Mouse (Mus musculus) cerebellum, adult 18-20 months (tissue): ENCODE measurements around the gene 1600002K03Rik.
"Not testable (repeated sequence)": the region's sequence is repeated elsewhere in the genome, so short reads cannot be mapped to it uniquely, and the experiment has no call there.

Experiments
- DNase-seq, 2 experiments: peaks; one replicate each; pipeline ENCODE4 v3.0.0; 2021

Gene 1600002K03Rik

DNA sequence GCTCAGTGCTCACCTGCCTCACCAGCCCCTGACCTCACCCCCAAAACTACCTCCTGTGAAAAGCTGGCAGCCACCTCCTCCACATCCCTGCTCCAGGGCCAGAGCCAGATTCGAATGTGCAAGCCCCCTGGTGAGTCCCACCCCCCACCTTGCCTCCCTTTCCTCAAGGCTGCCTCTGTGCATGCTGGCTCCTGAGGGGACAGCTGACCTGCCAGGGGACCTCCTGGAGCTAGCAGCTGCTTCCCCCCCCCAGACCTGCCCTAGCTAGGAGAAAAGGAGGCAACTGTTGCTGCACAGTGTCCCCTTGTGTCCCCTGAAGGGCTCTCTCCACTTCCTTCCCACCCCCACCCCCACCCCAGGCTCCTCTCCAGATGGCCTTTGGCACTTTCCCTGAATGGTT, 17.5 kb upstream of the 1600002K03Rik start:
- no peak for DNase-seq

DNA sequence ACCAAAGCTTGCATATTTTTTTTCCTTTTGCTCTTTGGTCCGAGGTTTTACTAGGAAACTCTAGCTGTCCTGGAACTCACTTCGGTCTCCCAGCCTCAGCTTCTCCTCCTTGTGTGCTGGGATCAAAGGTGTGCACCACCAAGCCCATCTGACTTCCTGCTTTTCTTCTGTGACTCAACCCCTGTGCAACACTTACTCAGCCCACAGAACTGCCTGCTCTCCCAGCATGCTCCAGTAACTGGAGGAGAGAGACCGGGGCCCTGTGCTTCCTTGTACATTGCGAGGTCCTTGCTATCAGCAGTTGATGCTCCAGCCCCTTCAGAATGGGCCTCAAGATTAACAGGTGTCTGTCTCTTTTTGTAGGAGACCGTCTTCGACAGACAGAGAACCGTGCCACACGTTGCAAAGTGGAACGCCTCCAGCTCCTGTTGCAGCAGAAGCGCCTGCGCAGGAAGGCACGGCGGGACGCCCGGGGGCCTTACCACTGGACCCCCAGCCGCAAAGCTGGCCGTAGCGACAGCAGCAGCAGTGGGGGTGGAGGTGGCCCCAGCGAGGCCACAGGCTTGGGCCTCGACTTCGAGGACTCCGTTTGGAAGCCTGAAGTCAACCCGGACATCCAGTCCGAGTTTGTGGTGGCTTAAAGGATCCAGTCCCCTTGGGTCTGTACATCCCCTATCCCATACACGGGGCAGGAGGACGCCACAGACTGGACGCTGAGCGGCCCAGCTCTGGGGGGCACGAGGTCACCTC, 16.6 kb upstream of the 1600002K03Rik start:
- no peak for DNase-seq

DNA sequence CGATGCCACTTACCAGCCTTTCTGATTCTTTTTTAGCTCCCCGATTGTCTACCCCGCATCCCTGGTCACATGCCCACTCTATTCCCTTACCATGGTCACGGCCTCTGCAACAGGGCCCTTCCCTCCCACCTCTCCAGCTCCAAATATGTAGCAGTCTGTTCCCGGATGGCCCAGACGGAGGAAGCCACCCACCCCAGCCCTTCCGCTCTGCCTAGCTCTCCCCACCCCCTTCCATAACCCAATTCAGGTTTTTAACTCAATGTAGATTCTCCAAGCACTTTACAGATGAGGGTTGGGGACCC, 16.0 kb upstream of the 1600002K03Rik start:
- no peak for DNase-seq

DNA sequence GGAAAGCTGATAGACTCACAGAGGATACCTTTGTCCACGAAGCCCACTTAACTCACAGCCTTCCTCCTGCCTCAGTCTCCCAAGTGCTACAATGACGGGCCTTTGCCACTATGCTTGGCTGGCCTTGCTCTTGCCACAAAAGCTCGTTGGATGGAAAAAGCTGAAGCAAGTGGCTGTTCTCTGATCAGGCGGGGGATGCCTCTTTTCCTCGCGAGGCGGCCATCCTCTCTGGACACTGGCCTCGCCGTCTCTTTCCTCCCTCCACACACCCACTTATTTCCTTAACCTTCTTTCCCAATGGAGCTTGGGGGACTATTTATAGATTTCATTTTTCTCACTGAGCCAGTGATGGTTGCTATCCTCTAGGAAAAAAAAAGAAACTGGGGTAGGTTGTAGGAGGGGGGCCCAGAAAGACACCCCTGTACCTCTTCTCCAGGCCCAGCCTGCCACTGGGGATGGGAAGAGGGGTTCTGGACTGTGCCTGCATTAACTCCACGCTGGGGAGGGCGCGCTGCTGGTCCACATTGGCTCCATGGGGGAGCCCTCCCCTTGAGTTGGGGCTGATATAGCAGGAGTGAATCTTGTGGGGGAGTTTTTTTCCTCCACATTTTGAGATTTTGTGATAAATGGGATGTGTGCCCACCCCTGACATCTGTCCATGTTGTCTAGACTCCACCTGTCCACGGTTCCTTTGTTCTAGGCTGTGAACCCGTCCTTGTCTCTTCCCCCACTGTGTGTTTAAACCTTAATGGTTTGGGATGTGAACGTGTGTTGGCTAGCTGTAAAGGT, 15.4 kb upstream of the 1600002K03Rik start:
- no peak for DNase-seq

DNA sequence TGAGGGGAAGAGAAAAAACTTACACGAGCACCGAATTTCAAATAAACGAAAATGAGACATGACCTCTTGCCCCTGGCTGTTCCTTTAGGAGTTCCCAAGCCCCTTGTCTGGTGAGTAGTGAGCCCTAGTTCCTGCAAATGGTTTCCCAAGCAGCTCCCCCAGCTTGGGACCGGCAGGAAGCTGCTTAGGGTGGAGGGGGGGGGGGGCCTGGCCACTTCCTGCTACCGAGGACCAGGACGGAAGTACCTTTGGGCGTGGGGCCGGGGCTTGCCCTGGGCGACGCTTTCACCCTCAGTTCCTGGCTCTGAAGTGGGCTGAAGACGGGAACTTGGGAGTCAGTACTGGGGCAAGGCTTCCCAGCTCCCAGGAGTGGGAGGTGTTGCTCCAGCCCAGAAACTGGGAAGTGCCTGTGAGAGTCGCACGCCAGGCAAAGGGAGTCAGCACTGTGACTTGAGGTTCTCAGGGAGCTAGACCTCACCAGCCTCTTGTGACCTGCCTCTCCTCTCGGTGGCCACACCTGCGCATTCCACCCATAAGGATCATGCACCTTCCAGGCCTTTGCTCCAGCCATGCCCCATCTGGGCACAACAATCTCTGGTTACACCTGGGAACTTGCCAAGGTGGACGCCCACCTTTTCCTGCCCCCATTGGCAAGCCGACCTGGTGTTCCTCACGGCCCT, 14.3 kb upstream of the 1600002K03Rik start:
- peak; percentile 29 to 46 for DNase-seq

DNA sequence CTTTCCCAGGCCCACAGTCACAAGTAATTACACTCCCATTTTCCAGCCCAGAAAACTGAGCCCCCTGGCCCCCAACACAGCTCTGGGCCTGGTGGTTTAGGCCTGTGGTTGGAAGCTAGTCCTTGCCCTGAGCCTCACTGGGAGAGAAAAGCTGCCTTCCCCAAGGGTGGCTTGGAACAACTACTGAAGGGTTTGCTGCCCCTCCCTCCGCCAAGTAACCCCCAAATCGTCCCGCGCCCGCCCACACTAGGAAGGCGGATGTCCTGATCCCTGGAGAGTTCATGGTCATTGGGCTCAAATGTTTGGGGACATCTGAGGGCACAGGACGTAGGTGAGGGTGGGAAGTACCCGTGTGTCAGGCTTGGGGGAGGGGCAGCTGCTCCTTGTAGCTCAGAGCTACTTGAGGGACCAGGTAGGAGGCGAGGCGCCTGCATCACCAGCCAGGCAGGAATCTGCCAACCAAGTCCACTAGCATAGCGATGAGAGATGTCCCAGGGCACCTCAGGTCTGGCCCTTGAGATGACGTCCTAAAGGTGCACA, 13.7 kb upstream of the 1600002K03Rik start:
- DNase-seq = peak; percentile 54 to 64

DNA sequence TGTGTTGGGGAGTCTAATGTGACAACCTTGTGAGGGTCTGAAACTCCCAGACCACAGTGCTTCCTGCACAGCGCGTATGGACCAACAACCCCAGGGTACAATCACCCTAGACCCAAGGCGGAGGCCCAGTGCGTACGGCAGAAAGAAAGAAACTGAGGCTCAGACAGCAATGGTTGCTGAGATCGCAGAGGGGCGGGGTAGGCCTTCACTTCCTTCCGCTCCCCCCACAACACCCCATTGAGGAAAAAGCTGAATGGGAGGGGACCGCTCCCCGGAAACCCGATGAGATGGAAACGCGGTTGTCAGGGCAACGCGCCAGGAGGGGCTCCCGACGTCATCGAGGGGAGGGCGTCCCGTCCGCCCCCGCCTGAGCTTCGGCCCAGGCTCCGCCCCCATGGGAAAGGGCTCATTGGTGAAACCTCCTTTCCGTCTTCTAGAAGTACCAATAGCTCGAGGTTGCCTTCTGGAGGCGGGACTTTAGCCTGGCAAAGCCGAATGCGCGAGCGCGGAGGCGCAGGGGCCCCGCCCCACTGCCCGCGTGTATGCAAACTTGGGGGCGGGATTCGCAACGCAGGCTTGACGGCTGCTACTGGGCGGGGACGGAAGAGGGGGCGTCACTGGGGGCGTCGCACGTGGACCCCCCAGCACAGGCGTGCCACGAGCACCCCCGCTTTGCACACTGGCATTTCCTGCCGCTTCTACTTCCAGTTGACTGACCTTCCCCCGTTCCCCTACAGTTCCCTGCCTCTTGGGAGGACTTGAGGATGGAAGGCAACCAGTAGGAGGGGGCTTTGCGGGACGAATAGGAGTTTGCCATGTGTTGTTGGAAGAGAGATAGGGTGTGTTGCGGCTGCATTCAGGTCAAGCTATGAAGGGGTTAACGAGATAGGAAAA, 12.9 kb upstream of the 1600002K03Rik start:
- peak; percentile 97 to 99 for DNase-seq

DNA sequence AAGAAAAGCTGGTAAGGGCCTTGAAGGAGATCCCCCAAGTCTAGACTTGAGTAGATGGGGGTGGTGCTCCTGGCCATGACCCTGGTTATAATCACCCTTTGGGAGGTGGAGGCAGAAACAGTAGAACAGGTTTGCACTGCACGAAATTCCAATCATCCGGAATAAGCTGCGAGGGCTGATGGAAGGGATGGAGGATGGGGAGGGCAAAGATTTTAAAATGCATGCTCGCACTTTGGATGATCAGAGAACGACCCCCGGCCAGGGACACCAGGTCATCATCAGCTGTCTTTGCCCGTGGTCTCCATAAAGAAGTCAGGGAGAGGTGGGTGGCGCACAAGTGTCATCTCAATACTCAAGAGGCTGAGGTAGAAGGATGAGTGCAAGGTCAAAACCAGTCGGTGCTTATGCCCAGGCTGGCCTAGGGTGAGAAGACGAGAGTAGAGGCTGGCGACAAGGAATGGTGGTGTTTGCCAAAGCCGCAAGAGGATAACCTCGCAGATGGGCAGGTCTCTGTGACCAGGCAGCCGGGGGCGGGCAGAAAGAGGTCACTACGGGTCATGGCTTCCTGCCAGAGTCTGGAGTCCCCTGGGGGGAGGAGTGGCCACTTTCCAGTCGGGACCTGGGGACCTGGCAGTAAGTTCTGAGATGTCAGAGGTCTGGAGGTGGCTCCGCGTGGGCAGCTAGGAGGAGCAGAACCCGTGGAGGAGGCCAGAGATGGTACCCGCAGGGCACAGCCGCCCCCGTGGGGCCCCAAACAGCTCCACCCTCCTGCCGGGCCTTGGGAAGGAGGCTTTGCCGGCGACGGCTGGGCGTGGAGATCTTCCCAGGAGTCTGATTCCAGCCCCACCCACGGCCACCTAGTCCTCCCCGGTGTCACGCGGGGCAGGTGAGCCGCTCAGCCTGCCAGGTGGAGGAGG, 12.0 kb upstream of the 1600002K03Rik start:
- peak; percentile 61 to 76 for DNase-seq

DNA sequence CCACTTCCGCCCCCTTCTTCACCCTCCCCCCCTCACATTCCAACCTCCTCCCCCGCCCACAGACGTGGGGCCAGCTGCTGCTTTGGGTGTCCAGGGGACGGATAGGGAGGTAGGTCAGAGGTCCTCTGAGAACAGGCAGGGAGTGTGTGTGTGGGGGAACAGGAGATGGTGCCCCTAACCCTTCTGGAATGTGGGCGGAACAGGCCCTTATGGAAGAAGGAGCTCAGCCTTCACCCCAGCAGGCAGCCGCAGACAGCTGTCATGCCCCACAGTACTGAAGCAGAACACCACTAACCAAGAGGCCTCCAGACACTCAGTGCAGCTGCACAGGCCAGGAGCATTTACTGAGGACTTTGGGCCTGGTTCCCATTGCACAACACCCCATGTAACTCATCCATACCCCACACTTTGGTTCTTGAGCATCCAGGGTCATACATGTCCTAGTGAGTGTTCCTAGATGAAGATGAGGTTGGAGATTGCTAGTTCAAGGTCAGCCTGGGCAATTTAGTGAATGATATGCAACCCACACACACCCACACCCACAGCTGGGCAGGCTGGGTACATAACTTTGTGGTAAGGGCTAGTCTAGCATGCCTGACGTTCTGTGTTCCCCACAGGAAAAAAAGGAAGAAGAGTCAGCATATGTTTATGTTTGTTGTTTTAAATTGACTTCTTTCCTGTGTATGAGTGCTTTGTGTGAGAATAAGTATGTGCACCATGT, 11.1 kb upstream of the 1600002K03Rik start:
- no peak for DNase-seq

DNA sequence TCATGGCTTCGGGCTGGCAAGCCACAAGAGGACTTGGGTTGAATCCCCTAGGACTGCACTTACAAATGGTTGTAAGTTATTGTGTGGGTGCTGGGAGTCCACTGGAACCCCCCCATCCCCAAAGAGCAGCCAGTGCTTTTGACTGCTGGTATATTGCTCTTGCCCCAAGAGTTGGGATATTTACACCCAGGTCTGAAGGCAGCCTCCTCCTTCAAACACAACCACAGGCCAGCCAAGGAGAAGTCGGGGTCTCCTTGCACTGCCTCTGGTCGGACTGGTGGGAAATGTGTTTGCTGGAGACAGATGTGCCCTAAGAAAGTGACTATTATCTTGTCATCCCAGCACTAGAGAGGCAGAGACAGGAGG, 10.5 kb upstream of the 1600002K03Rik start:
- no peak for DNase-seq

DNA sequence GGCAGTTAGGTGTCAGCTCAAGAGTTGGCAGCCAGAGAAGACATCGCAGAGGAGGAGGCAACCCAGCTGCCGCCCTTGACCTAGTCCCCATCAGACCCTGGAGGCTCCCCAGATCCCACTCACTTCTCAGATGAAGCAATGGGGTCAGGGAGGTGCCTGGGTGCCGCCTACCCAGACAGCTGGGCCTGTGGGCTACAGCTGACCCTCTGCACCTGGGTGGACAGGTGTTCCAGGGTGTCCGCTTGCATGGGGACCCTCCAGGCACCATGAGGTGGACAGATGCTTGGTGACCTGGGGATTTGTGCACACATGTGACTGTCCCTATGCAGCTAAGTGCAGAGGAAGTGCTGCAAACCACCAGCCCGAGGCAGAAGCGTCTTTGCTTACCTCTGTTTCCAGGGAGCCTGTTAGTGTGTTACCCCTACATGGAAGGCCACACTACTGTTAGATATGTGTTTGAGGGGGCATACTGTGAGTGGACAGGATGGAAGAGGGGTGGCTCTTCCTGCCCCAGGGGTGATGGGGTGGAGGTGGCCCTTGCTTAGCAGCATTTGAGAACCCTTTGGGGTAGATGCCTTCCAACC, 9.9 kb upstream of the 1600002K03Rik start:
- DNase-seq = no peak

DNA sequence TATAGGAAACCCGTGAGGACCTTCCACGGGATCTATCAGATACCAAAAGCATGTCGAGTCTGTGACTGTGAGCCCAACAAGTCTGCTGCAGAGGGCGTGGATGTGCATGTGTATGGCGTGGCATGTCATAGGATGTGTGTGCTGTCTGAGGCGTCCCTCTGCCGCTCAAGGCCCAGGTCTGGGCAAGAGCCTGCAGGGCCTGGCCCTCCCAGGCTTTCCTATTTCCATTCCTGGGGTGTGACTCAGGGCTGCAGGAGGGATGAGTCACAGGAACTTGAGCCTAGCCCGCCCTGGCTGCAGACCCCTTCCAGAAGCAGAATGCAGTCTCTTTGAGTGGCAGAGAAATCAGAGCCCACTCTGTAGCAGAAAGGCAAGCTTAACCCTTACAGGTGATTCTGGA, 9.0 kb upstream of the 1600002K03Rik start:
- DNase-seq = peak in 1 of 2 experiments; percentile 37

DNA sequence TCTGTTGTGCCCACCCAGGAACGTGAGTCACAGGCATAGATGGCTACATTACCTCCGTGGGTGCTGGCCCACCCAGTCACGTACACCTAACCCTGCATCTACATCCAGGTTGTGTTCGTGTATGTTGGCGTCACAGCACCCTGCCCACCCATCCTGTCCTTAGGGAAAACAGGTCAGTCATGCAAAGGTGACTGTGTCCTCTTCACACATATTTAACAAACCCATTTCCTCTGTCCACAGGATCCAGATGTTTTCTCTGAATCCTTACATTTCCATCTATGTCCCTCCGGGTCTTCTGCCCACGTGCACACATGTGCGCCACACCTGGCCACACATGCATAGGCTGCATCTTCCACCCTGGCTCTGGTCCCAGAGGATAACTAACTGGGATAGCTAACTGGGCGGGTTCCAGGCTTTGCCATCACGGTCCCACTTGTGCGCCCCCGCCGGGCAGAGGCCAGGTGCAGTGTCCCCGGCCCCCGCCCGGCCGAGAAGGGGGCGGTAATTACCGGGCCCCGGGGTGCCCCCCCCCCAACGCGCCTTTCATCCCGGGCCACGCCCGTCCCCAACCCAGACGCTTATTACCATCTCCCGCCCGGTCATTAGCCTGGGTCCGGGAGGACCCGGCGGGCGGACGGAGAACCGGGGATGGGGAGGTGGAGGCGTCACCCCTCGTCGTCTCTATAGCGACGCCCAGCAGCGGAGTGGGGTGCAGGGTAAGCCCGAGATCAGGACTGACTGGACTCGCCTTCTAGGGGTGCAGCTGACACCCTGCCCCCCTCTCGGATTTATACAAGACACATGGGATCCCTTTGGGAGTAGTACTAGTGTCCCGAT, 8.4 kb upstream of the 1600002K03Rik start:
- peak; percentile 60 to 66 for DNase-seq

DNA sequence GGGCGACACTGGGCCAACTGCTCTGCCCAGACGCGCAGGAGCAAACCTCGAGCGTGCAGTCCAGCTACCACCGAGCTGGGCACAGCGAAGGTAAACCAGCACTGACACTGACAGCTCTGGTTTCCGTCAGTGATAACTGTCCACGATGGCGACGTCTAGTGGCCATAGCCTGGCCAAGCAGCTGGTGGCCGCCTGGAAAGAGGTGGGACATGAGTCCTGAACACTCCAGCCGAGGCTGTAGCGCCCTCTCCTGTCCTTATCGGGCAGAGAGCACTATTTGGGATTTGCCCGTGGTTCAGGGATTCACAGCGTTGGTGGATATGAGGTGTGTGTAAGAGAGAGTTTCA, 7.8 kb upstream of the 1600002K03Rik start:
- DNase-seq = peak; percentile 98 to 99

DNA sequence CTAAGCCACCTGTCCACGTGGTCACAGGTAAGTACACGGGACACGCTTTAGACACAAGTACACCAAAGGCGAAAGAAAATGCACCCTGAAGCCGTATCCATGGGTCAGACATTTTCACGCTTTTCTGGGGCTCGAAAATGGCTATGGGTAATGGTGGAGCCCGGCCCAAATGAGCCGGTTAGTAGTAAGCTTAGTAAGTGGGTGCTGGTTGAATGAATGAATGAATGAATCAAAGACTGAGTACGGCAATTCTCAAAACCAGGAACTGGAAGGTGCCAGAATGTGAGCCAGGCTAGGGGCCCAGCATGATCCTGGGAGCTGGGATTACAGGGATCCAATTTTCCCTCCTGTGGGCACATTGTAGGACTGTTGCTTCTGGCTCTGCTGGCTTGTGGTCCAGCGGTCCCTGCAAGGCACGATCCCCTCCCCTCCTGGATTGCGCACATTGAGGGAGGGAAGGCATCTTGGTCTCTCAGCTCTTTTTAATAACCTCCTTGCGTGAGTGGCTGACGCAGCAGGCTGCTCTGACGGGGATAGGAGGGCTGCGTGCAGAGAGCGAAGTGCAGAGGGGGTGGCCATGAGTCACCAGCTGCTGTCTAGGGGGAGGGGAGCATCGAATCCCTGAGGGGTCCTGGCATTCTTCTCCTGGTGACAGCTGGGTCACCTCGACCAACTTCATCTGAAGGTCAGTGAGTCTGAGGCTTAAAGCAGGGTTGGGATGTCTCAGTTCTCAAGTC, 7.2 kb upstream of the 1600002K03Rik start, which contains the start of gene Cirbp:
Gene Cirbp, plus strand, starts transcription at position 594 of the 737 bp plus-strand sequence.
- peak; percentile 60 to 68 for DNase-seq

DNA sequence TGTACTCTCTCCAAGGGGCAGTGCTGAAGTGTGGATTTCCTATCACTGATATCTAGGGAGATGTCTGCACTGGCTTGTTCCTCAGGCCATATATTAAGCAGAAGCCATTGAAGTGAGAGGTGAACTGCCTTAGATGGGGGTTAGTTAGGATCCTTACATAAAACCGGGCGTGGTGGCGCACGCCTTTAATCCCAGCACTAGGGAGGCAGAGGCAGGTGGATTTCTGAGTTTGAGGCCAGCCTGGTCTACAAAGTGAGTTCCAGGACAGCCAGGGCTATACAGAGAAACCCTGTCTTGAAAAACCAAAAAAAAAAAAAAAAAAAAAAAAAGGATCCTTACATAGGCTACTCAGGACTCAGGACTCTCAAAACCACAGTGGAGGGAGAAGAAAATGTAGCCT, 6.6 kb upstream of the 1600002K03Rik start:
- DNase-seq = not testable (repeated sequence)

DNA sequence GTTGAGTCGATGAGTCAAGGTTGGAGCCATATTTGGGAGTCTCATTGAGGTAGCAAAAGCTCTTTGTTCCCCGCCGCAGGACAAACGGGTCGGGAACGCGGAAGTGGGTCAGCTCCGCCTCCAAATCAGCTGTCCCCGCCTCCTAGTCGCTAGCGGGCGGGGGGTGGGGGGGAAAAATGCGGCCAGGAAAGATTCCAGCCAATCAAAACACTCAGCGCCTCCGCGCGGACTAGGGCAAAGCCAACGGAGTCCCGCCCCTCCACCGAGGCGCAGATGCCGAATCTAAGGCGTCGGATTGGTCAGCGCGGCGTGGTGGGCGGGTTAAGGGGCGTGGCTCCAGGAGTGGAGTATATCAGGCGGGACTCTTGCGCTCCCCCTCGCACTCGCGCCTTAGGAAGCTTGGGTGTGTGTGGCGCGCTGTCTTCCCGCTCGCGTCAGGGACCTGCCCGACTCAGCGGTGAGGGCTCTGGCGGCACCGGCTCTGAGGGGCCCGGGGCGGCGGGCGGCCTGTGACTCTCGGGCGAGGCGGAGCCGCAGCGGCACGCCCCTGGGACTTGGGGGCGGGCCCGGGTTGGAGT, 5.2 kb upstream of the 1600002K03Rik start:
- peak; percentile 99 for DNase-seq

DNA sequence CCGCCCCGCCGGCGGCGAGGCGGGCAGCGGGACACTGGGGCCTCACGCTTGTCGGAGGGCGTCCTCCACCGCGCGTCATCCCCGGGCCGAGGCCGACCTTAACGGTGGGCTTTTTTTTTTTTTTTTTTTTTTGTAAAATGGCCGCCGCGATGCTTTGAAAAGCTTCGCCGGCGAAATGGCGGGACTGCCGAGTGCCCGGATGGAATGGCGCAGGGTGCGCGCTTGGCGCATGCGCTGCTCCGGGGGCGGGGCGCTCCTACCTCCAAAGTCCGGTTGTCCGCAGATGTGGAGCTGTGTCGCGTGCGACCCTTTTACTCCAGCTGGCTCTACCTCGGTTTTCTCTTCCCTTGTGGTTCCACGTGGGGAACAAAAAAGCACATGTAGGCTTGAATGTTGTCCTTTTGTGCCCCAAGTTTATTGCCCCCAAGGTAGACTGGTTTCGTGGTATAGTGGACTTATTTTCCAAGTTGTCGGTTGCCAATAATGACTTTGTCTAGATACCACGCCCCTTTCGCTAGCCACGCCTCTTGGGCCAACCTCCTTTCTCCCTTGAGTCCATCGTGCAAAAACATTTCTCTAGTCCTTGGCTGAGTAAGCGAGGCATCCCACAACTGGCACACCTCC, 4.6 kb upstream of the 1600002K03Rik start:
- peak; percentile 90 to 96 for DNase-seq
